ENCODE assay signal across 8 mouse cellular contexts in genomic region chr11:97531381-97532260, GRCm38 (mm10). TPM values are rescaled to one million over a fixed set of nuclear protein-coding genes. Genes with fewer than 3 reads are reported as not detected.
DNase-seq lines count a peak whose midpoint lies in the region; ATAC-seq lines count a peak whose summit lies in the region.

No protein-coding gene starts in this region.

- ATAC-seq in frontal cortex, adult (ENCODE audit: low TSS enrichment) = peak; percentile 58
- peak; percentile 69 for ATAC-seq in lung, embryonic 16.5 days (ENCODE audit: low read depth)

- H3K9ac ChIP-seq in lung, embryonic 16.5 days (ENCODE audit: low read length) = peak overlapping the region; percentile 61

- H3K36me3 ChIP-seq in hindbrain, embryonic 10.5 days = 0 out of 2 replicates have a peak, but pooled peaks cover 6% of the 10 kb centered on the region
- no peaks in the 10 kb centered on the region for H3K36me3 ChIP-seq in lung, embryonic 16.5 days (ENCODE audit: control insufficient read depth, insufficient read depth, low read length)

- peak overlapping the region; percentile 59; the same call in 1 of the 2 replicates for H3K27ac ChIP-seq in hindbrain, embryonic 10.5 days
- no peak overlapping the region for H3K27ac ChIP-seq in lung, embryonic 16.5 days (ENCODE audit: low read length)

- peaks cover 62% of the 10 kb centered on the region for H3K27me3 ChIP-seq in hindbrain, embryonic 10.5 days (ENCODE audit: insufficient read depth, poor library complexity, severe bottlenecking)
- H3K27me3 ChIP-seq in lung, embryonic 16.5 days (ENCODE audit: control insufficient read depth, insufficient read depth, low read depth, low read length) = peaks cover 49% of the 10 kb centered on the region

- peak overlapping the region; percentile 58 for H3K4me3 ChIP-seq in hindbrain, embryonic 10.5 days
- H3K4me3 ChIP-seq in lung, embryonic 16.5 days (ENCODE audit: low read length) = peak overlapping the region; percentile 52

- peak overlapping the region; percentile 94 for H3K4me2 ChIP-seq in lung, embryonic 16.5 days (ENCODE audit: low read depth, low read length)

- WGBS in hindbrain, embryonic 10.5 days = 7% methylated on average over 46 of the region's 46 CpGs
- 5% methylated on average over 46 of the region's 46 CpGs for WGBS in lung, embryonic 16.5 days

- DNase-seq in Muller cell, postnatal 12 days (ENCODE audit: inconsistent ontology term) = peak; percentile 89
- DNase-seq in cerebellum, adult 9-10 months = peak; percentile 97
- peak; percentile 88 for DNase-seq in hindbrain, embryonic 10.5 days (ENCODE audit: low spot score)
- DNase-seq in layer of hippocampus, adult 9-11 months = peak; percentile 88
- peak; percentile 77 for DNase-seq in ovary, postnatal 10 days (ENCODE audit: low spot score)
- peak; percentile 91 for DNase-seq in thymus, postnatal 0 days (ENCODE audit: low spot score)

- no peaks in the 10 kb centered on the region for H3K9me3 ChIP-seq in hindbrain, embryonic 10.5 days
- H3K9me3 ChIP-seq in lung, embryonic 16.5 days (ENCODE audit: control insufficient read depth, low read length) = no peaks in the 10 kb centered on the region

- peaks cover 52% of the 10 kb centered on the region for H3K4me1 ChIP-seq in hindbrain, embryonic 10.5 days (replicated peaks)
- H3K4me1 ChIP-seq in lung, embryonic 16.5 days (replicated peaks; ENCODE audit: control insufficient read depth, insufficient read depth, low read length) = peaks cover 18% of the 10 kb centered on the region

RNA-seq across cellular contexts. Expression of gene 4933428G20Rik, which starts 31.5 kb away (rescaled TPM):
- 0.59 and 0.66 TPM in 2 replicates for polyA plus RNA-seq in hindbrain, embryonic 10.5 days (2016; fragmentation: Nextera tagmentation; extraction: Ambion mirVana)
- 0.74 and 0.87 TPM in 2 replicates for polyA plus RNA-seq in lung, embryonic 16.5 days (2015; fragmentation: Nextera tagmentation; extraction: Ambion mirVana)
- 0.09 and 0.12 TPM in 2 replicates for polyA plus RNA-seq in thymus, postnatal 0 days (2015; fragmentation: Nextera tagmentation; extraction: Ambion mirVana)

RNA-seq across cellular contexts. Expression of gene Srcin1, which starts 44.4 kb away (rescaled TPM):
- 0.76 and 1.8 TPM in 2 replicates for polyA plus RNA-seq in hindbrain, embryonic 10.5 days (2016; fragmentation: Nextera tagmentation; extraction: Ambion mirVana)
- polyA plus RNA-seq in lung, embryonic 16.5 days (2015; fragmentation: Nextera tagmentation; extraction: Ambion mirVana) = 0.70 and 0.83 TPM in 2 replicates
- polyA plus RNA-seq in thymus, postnatal 0 days (2015; fragmentation: Nextera tagmentation; extraction: Ambion mirVana) = 0.05 and 0.06 TPM in 2 replicates
